Mouse (Mus musculus) left cerebral cortex, postnatal 14 days (tissue): ENCODE results near the gene Gm10198. TPM values are rescaled to one million over a fixed set of nuclear protein-coding genes. Genes with fewer than 3 reads are reported as not detected.

Experiments
- DNase-seq, 2 experiments: peaks; one replicate each; pipeline ENCODE4 v3.0.0; 2021 to 2022; ENCODE audit warnings: low spot score in 2 of 2, mixed read lengths in 1 of 2
- intact Hi-C: fragments of 180-260 bp; cut with DNase I; formaldehyde crosslinking; loops from one replicate; pipeline ENCODE4 v1.15.1; 2025
- long read RNA-seq, 2 experiments: library from polyadenylated mRNA; stranded (forward); transcript quantifications; one replicate each; pipeline ENCODE4 v2.0.0; 2021
- total RNA-seq, 2 experiments: library from RNA; stranded (reverse); gene quantifications; 2 replicates each; pipeline ENCODE4 v1.2.3; 2021

The Gm10198 gene
- total RNA-seq, result not detected
- long read RNA-seq, experiment 1, result 0 reads
- long read RNA-seq, experiment 2, result 0 reads

- intact Hi-C loops, result no loop called here
- DNase-seq, result no peak
Measured at GRCm38 (mm10) chr13:111592485-111592884, at the start of gene Gm10198. Gene Gm10198, plus strand, starts transcription at chr13:111592785.

DNA sequence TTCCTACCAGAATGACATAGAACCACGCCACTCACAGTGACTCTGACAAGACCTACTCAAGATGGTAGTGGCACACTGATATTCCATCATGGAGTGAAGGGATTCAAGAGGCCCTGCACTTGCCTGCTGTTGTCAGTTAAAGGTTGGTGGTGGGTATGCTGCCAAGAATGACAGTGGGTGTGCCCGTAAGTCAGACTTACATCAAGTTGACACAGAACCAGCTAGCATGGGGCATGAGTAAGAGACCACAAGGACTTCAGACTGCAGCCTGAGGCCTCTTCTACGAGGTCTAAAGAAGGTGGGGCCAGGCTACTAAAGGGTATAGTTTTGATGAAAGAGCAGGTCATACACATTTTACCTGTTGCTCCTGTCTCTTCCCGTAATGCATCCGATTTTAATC, 47.3 kb upstream of the Gm10198 start:
- DNase-seq, result no peak
- intact Hi-C loops, result no loop called here

- intact Hi-C loops, result no loop called here
- no peak for DNase-seq
Measured at GRCm38 (mm10) chr13:111552769-111553168, 39.8 kb upstream of the Gm10198 start.

- intact Hi-C loops, result no loop called here
- DNase-seq, result no peak
Measured at GRCm38 (mm10) chr13:111553182-111553581, 39.4 kb upstream of the Gm10198 start.

GRCm38 (mm10) chr13:111553941-111554340, 38.6 kb upstream of the Gm10198 start:
- intact Hi-C loops, result no loop called here
- DNase-seq, result no peak

DNA sequence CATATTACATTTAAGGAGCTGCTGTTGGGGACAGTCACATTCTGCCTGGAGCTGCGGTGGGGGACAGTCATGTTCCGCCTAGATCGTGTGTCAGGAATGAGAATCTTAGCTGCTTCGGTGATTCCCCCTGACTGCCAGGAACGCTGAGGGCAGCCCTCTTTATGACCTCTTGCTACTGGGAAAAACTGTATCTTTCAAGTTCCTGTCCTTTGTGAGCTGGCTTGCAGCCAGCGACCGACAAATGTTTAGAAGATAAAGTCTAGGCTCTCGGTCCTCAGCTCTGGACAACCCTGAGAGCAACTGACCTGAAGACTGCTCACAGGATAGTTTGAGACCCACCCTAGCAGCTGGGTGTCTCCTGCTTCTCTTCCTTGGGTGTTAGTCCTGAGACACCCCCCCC, 37.3 kb upstream of the Gm10198 start:
- DNase-seq, result no peak
- intact Hi-C loops, result no loop called here

GRCm38 (mm10) chr13:111556375-111556774, 36.2 kb upstream of the Gm10198 start:
- intact Hi-C loops, result no loop called here

DNA sequence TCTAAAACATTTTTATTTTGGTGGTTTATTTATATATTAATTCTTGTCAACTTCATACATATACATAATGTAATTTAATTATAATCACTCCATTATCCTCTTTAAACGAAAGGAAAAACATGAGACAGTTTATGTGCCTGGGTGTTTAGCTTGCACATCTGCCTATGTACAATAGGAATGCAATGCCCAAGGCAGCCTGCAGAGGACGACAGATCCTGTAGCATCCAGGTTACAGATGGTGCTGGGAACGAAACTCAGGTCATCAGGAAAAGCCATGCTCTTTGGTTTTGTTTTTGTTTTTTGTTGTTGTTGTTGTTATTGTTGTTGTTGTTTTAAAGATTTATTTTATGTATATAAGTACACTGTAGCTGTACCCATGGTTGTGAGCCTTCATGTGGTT, 32.4 kb upstream of the Gm10198 start:
- DNase-seq, result no peak
- intact Hi-C loops, result no loop called here

More at GRCm38 (mm10) chr13:111556375-111556774, 36.2 kb upstream of the Gm10198 start:
- no peak for DNase-seq

DNA sequence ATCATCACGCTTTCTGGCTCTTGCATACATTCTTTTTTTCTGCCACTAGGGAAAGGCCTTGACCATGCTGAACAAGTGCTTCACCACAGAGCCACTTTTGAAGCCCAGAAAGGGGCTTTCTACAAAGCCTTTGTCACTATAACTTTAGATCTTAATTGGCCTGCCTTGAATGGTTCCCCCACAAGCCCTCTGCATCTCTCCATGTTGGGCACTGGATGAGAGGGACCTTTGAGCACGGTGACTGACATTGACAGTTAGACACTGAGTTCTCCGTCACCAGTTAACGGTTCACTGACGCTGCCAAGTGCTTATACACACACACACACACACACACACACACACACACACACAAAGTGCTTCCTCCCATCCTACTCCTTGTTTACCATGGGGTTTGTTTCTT, 30.0 kb upstream of the Gm10198 start:
- DNase-seq, result no peak
- intact Hi-C loops, result no loop called here

- intact Hi-C loops, result no loop called here
- peak in 1 of 2 experiments; percentile 3 for DNase-seq
Measured at GRCm38 (mm10) chr13:111574196-111574595, 18.4 kb upstream of the Gm10198 start.

GRCm38 (mm10) chr13:111577177-111577576, 15.4 kb upstream of the Gm10198 start:
- intact Hi-C loops, result no loop called here
- no peak for DNase-seq

DNA sequence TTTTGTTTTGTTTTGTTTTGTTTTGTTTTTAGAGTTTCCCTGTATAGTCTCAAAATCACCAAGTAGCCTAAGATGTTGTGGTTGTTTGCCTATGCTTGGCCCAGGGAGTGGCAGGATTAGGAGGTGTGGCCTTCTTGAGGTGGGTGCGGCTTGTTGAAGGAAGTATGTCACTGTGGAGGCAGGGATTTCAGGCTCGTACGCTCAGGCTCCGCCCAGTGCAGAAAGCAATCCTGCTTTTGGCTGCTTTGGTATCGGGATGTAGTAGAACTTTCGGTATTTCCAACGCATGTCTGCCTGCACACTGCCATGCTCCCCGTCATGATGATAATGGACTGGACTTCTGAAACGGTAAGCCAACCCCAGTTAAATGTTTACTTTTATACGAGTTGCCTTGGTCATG, 12.5 kb upstream of the Gm10198 start:
- intact Hi-C loops, result no loop called here
- DNase-seq, result no peak

DNA sequence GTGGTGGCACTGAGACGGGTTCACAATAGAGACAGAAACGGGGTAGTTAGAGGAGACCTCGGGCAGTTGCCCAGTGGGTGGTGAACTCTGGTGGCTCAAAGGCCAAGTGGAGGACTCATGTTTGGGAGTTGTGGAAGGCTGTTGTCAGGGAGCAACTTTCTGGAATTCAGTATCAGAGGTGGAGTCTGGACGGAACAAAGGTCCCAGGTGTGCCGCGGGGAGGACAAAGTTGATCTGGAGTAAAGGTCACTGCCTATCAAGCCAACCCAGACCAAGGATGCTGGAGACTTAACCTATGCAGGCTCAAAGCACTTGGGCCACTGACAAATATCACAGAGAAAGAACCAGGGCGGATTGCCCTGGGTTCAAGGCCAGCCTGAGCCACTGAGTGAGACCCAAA, 5.5 kb downstream of the Gm10198 start:
- DNase-seq, result no peak
- intact Hi-C loops, result no loop called here

- intact Hi-C loops, result no loop called here
- DNase-seq, result no peak
Measured at GRCm38 (mm10) chr13:111601383-111601782, 8.8 kb downstream of the Gm10198 start.

DNA sequence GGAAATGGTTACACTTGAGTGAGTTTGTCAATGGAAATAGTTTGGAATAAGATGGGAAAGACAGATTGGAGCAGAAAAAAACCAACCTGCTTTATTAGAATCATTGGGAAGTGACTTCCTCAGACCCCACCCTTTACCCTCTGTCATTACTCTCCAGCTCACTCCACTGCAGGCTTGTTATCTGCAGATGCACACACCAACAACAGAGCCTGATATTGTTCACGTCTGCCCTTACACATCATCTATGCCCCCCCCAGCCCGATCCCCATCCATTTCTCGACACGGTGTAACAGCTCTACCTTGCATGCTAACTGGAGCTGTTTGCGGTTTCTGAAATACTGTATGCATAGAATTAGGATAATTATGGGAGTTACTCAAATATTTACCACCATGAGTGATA, 12.2 kb downstream of the Gm10198 start:
- intact Hi-C loops, result no loop called here
- no peak for DNase-seq

- intact Hi-C loops, result no loop called here
Measured at GRCm38 (mm10) chr13:111616168-111617125, 23.9 kb downstream of the Gm10198 start.

DNA sequence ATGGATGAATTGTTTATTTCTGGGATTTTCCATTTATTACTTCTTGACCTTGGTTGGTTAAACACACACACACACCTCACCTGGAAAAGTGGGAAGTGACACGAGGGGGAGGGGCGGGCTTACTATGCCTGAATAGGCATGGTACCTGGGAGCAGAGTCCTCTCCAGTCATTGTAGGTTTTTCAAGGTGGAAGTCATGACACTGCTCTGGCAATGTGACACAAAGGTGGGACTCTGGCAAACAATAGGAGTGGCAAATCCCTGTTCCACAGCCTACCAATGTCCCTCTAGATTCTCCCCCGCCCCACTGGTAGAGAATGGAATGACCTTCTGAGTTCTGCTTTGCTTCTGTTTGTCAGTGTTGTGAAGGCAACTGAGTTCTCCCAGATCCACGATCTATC, 27.8 kb downstream of the Gm10198 start:
- intact Hi-C loops, result no loop called here
- no peak for DNase-seq

More at GRCm38 (mm10) chr13:111616168-111617125, 23.9 kb downstream of the Gm10198 start:
- DNase-seq, result no peak

DNA sequence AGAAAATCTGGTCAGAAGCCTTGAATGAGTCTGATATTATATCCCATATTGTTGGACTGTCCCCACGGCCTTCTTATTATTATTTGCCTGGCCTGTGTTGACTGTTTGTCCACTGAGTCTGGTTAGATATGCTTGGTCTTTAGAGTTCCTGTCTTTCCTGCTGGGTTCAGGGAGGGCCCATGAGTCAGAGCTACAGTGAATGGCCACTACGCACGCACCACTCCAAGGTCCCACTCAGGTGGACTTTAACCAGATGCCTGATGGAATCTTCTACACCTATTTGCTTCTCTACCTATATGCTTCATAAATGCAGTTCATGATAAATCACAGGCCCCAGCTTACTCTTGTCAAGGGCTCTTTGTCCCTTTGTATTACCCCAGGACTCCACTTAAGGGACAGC, 29.8 kb downstream of the Gm10198 start:
- intact Hi-C loops, result no loop called here
- DNase-seq, result no peak

- no peak for DNase-seq
- intact Hi-C loops, result no loop called here
Measured at GRCm38 (mm10) chr13:111623112-111623511, 30.5 kb downstream of the Gm10198 start.

DNA sequence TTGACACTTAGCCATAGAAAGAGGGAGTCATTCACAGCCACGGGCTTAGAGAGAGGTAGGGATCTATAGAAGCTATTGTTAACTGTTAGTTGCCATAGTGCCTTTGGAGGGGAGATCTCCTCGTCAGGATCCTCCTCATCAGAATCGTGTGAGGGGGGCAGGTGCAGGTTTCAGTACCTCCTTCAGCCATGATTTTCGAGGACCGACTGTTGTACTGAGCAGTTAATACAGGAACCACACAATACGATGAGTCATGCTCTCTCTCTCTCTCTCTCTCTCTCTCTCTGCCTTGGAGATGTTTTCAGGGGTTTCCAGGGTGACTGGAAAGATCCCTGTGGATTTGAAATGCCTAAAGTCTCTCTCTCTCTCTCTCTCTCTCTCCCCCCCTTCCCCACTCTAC, 31.5 kb downstream of the Gm10198 start:
- peak in 1 of 2 experiments; percentile 6 for DNase-seq
- intact Hi-C loops, result no loop called here
